Mouse (Mus musculus) olfactory bulb, adult 2 months (tissue): Measurements from ENCODE around the gene Ube2u.

Experiments used
- CTCF ChIP-seq: fragments of 200-500 bp; IDR thresholded peaks from 2 replicates; pipeline ENCODE4 v1.5.1; 2012; ENCODE audit warnings: low read depth, mild to moderate bottlenecking, low read length, moderate library complexity; ENCODE audit not compliant: insufficient read depth
- POLR2A ChIP-seq: fragments of 200-500 bp; IDR thresholded peaks from 2 replicates; pipeline ENCODE4 v1.6.1; 2012; ENCODE audit warnings: mild to moderate bottlenecking, low read depth, low read length, moderate library complexity; ENCODE audit not compliant: insufficient read depth

DNA sequence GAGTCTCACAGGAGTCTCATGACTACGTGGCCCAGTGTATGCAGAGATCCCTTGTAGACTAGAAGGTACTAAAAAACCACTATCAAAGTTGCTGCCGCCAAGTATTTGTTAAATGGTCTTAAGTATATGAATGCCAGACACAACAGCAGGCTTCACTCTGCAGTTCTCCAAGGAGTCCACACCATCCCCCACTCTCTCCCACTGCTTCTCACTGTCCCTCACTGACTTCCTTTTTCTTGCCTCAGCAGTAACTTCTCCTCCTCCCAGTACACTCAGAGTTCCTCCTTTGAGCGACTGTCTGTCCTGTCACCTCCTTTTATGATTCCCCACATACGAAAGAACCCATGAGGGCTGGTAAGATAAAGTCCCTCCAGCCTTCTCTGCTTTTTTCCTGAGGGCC lies 69.3 kb downstream of the Ube2u start:
- TF ChIP-seq CTCF = no peak
- TF ChIP-seq POLR2A = no peak
